Mouse (Mus musculus) bone marrow, adult 2 months (tissue): ENCODE measurements at regions not wholly inside any gene's neighbourhood (a gene's known extent, or its start where the extent isn't known, plus 50 kb on each side); places are given as distances from the start of the nearest gene placed in this dataset.

Source experiments
- H3K27ac ChIP-seq: fragments of 200-500 bp; 2 replicates; pipeline ENCODE4 v1.5.1; 2012; ENCODE audit warnings: low read depth, mild to moderate bottlenecking, control low read depth, inconsistent platforms, low read length; ENCODE audit not compliant: control insufficient read depth, poor library complexity, insufficient read depth
- H3K4me1 ChIP-seq: fragments of 200-500 bp; 2 replicates; pipeline ENCODE4 v1.6.1; 2011; ENCODE audit warnings: low read length; ENCODE audit not compliant: control insufficient read depth, insufficient read depth
- H3K4me3 ChIP-seq: fragments of 200-500 bp; replicated peaks from 2 replicates; pipeline ENCODE3; 2011; ENCODE audit warnings: mild to moderate bottlenecking, low read depth, low read length, control low read depth; ENCODE audit not compliant: control insufficient read depth
- CTCF ChIP-seq: fragments of 200-500 bp; IDR thresholded peaks from 2 replicates; pipeline ENCODE4 v1.5.1; 2011; ENCODE audit warnings: low read length, control low read depth; ENCODE audit not compliant: control insufficient read depth, insufficient read depth
- POLR2A ChIP-seq: fragments of 200-500 bp; IDR thresholded peaks from 2 replicates; pipeline ENCODE4 v1.6.1; 2011; ENCODE audit warnings: low read depth, mild to moderate bottlenecking, control low read depth, low read length, borderline replicate concordance; ENCODE audit not compliant: control insufficient read depth
- WGBS: fragments of 180-500 bp; shearing (Covaris S2); methylation state at CpG from one replicate; pipeline ENCODE4 v1.1.7; 2018; 5-methylcytosine and 5-hydroxymethylcytosine counted together

DNA sequence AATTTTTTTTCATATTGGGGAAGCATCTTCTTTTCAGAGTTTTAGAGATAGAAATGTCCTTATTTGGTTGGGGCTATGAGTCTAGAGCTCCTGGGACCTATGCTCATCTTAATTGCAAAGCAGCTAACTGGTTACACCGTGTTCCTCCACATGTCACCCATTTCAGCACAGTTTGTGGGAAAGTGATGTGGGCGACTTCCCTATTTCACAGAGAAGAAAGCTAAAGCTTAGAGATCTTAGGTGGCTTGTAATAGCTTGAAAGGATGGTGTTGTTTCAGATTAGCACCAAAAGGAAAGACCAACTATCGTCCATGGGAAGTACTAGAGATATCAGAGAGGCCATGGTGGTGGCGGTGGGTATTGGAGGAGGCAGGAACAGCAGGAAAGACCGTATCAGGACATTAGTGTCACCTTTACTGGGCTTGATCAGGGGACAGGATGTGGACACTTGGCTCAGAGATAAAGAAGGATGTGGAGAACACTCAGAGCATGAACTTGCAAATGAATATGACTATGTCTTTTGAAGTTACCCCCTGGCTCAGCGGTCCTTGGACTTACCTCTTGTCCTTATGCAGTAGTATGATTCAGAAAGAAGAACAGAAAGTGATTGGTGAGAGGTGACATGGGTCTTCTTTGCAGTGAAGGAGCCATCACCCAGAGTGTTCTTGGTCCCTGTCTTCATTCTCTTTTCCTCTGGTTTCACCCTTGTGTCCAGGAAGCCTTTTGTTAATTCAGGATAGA, 182.4 kb upstream of the Stt3b start:
- Histone ChIP-seq H3K4me1 (no peaks in the 10 kb centered on the region; the same call in 1 of the 2 replicates), H3K4me3 (no peak overlapping the region), H3K27ac (no peak overlapping the region)
- no peak for TF ChIP-seq CTCF
- TF ChIP-seq POLR2A = no peak
- WGBS = 6% methylated on average over 6 of the region's 6 CpGs

DNA sequence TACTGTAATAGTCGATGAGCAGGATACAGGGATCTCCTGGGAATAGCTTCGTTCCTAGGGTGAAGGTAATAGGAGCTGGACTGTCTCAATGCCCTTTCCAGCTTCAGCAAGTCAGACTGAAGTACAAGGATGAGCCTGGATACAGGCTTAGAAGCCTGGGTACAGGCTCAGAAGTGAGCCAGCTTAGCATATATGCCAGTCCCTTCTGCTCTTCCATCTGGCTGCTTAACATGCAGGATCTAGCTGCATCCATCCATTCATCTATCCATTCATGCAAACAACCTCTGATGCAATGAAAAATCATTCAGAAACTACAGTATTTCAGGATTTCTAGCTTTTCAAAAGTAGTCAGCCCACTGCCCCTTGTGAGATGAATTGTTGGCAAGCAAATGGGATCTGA, 183.5 kb upstream of the Stt3b start:
- no peaks in the 10 kb centered on the region; the same call in 1 of the 2 replicates for H3K4me1 ChIP-seq
- WGBS = 87% methylated on average over 2 of the region's 2 CpGs
- no peak for TF ChIP-seq POLR2A
- TF ChIP-seq CTCF = no peak
- H3K4me3 ChIP-seq = no peak overlapping the region
- no peak overlapping the region for H3K27ac ChIP-seq

DNA sequence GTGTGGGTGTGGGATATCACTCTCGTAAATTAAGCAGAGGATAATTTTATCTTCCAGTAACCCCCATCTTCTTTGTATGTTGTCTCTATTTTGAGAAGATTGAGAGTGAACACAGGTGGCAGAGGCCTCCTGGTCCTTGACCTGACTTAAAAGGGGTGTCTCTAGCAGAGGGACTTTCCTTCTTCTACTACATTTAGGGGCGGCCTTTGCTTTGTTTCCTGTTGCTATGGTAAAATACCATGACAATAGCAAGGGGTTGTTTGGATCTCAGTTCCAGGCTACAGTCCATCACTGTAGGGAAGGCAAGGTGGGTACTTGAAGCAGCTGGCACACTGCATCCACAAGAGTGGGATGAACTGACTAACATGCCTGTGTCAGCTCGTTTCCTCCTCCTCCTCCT, 189.3 kb upstream of the Stt3b start:
- Histone ChIP-seq H3K27ac (no peak overlapping the region), H3K4me3 (no peak overlapping the region), H3K4me1 (no peaks in the 10 kb centered on the region)
- no peak for TF ChIP-seq CTCF
- no peak for TF ChIP-seq POLR2A
- 68% methylated on average over 3 of the region's 3 CpGs for WGBS

DNA sequence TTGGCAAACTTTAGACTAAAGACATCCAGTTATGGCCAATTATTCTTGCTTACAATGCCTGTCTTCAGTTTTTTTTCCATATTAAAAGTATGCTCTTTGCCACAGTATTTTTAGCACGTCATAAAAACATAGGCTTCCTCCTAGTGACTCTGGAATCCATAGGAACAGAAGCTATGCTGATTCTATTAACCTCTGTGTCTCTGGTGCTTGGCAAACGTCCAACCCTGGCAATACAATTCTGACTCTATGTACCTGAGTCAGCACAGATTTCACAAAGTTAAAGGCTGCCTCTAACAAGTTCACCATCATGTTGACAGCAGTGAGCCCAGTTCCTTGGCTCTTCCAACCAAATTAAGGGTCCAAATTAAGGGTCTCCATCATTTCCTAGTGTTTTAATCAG, 194.6 kb upstream of the Stt3b start:
- Histone ChIP-seq H3K4me1 (no peaks in the 10 kb centered on the region), H3K4me3 (no peak overlapping the region), H3K27ac (no peak overlapping the region)
- TF ChIP-seq CTCF = no peak
- 38% methylated on average over 2 of the region's 2 CpGs for WGBS

DNA sequence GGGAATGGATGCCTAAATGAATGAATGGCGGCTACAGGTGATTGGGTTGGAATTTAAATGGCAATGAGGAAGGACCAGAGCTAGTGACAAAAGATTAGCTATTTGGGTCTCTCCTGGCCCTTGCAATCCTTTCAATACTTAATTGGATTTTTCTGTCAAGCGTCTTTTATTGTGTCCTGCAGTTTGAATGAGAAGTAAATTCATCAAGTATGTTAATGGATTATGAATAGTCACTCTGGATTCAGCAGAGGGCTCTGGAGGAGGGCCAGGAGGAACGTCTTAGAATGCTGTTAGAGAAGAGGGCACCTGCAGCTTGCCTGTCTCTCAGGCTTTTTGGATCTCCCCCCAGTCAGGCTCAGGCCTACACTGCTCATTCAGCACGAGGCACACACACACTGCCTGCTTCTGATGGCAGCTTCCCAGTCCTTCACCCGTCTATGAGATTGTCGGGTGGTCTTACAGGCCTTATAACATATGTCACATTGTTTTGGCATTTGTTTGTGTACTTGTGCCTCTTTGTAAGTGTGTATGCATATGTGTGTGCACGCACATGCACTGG, 197.0 kb upstream of the Stt3b start:
- WGBS = 81% methylated on average over 7 of the region's 7 CpGs
- Histone ChIP-seq H3K27ac (no peak overlapping the region), H3K4me1 (no peaks in the 10 kb centered on the region), H3K4me3 (no peak overlapping the region)
- TF ChIP-seq POLR2A (no peak), CTCF (no peak)

DNA sequence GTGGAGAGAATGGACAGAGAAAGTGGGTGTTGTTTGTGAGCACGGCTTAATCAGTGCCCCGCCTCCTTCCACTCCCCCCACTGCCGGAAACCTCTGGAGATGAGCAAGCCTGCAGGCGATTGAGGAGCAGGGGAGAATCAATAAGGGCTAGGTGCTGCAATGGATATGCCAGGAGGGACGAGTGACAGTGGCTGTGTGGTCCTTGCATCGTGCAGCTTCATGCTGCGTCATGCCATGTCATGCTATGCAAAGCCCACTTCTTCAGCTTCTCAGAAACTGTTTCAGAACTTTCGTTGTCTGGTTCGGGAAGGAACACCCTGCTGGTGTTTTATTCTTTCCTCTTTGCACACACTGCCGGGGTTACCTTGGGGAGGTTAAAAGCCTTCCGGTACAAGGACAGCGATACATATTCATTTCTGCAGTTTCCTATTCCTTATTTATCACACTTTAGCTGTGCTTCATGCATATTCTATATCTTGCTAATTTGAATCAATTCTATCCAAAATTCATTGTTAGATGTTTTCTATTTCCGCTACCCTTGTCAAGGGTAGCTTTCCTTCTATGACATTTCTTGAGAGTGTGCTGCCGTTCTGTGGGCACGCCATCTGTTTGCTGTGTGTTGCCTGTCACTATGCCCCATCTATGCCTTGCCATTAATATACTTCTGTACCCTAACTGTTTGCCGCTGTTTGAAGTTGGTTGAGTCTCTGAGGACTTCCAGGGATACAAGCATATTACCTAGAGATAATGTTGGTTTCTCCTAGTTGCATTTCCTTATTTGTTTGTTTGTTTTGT, 202.8 kb upstream of the Stt3b start:
- Histone ChIP-seq H3K4me3 (no peak overlapping the region), H3K27ac (no peak overlapping the region; the same call in 1 of the 2 replicates), H3K4me1 (no peaks in the 10 kb centered on the region)
- TF ChIP-seq CTCF (no peak), POLR2A (no peak)
- WGBS = 33% methylated on average over 16 of the region's 16 CpGs

DNA sequence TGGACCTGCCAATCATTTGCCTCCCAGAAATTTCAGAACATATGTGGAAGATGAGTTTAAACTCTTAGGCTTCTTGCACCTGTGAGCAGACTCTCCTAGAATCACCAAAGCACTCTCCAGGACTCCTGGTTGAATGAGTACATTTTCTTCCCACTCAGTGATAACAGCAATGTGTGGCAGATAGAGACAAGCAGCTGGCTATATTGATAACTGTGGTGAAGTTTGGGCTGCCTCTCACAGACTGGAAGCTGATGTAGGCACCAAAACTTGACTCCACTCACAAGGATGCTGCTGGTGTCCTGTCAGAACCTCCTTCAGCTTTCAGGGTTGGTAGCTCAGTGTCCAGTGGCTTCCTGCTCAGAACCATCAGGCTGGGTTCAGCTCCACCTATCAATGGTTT, 207.7 kb upstream of the Stt3b start:
- no peaks in the 10 kb centered on the region for H3K4me1 ChIP-seq
- H3K27ac ChIP-seq = no peak overlapping the region
- no peak for TF ChIP-seq POLR2A
- TF ChIP-seq CTCF = no peak
- H3K4me3 ChIP-seq = no peak overlapping the region

DNA sequence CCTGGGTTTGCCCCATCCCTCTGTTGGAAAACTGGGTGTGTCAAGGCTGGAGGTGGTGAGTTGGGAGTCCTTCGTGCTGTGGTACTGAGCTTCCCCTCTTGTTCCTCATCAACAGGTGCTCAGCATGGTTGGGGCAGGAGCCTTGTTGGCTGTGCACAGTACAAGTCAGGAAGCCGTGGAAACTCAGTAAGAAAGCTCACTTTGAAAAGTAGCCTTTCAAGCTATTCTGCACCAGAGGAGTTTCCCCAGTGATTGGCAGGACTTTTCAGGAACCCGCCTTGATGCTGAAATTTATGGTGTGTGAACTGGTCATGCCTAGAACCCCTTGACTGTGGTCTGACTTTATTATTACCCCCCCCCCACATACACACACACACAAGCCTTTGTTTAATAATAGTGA, 213.9 kb upstream of the Stt3b start:
- Histone ChIP-seq H3K27ac (no peak overlapping the region), H3K4me1 (no peaks in the 10 kb centered on the region; the same call in 1 of the 2 replicates), H3K4me3 (no peak overlapping the region)
- TF ChIP-seq CTCF (no peak), POLR2A (no peak)
- 48% methylated on average over 3 of the region's 3 CpGs for WGBS
